Mouse (Mus musculus) liver, adult 2 months (tissue): ENCODE data around the gene Limd2. TPM values are rescaled to one million over a fixed set of nuclear protein-coding genes. Genes with fewer than 3 reads are reported as not detected.

Source experiments
- DNase-seq: peaks from one replicate; pipeline ENCODE4 v3.0.0-alpha.2; 2011; ENCODE audit warnings: low read depth, low spot score; ENCODE audit errors: extremely low read depth
- H3K27ac ChIP-seq: fragments of 200-500 bp; replicated peaks from 2 replicates; pipeline ENCODE4 v1.5.1; 2012; ENCODE audit warnings: low read depth, mild to moderate bottlenecking, control low read depth, inconsistent platforms, low read length; ENCODE audit not compliant: insufficient read depth
- H3K27me3 ChIP-seq: fragments of 200-500 bp; 2 replicates; pipeline ENCODE4 v1.6.1; 2012; ENCODE audit warnings: mild to moderate bottlenecking, moderate library complexity, low read length, inconsistent platforms; ENCODE audit not compliant: control insufficient read depth, insufficient read depth
- H3K36me3 ChIP-seq: fragments of 200-500 bp; 2 replicates; pipeline ENCODE4 v1.6.1; 2012; ENCODE audit warnings: low read length, inconsistent platforms; ENCODE audit not compliant: control insufficient read depth, insufficient read depth
- H3K4me1 ChIP-seq: fragments of 200-500 bp; 2 replicates; pipeline ENCODE4 v1.6.1; 2011; ENCODE audit warnings: low read length; ENCODE audit not compliant: control insufficient read depth, insufficient read depth
- H3K4me3 ChIP-seq: fragments of 200-500 bp; 2 replicates; pipeline ENCODE4 v1.5.1; 2011; ENCODE audit warnings: low read depth, mild to moderate bottlenecking, control low read depth, low read length, moderate library complexity; ENCODE audit not compliant: insufficient read depth
- H3K79me2 ChIP-seq: fragments of 200-500 bp; 2 replicates; pipeline ENCODE4 v1.6.1; 2012; ENCODE audit warnings: inconsistent platforms, mild to moderate bottlenecking, low read length, moderate library complexity; ENCODE audit not compliant: control insufficient read depth, insufficient read depth
- H3K9ac ChIP-seq: fragments of 200-500 bp; 2 replicates; pipeline ENCODE4 v1.6.1; 2012; ENCODE audit warnings: low read depth, mild to moderate bottlenecking, control low read depth, inconsistent platforms, low read length
- CTCF ChIP-seq: fragments of 200-500 bp; IDR thresholded peaks from 2 replicates; pipeline ENCODE4 v1.5.1; 2011; ENCODE audit warnings: low read depth, low read length, control low read depth
- POLR2A ChIP-seq: fragments of 200-500 bp; IDR thresholded peaks from 2 replicates; pipeline ENCODE4 v1.6.1; 2011; ENCODE audit warnings: low read length, control low read depth; ENCODE audit not compliant: insufficient read depth; ENCODE audit errors: extremely low read depth
- WGBS: fragments of 180-500 bp; shearing (Covaris S2); methylation state at CpG from one replicate; pipeline ENCODE4 v1.1.7; 2018; 5-methylcytosine and 5-hydroxymethylcytosine counted together
- polyA plus RNA-seq: library from polyadenylated mRNA; depleted of rRNA; stranded (reverse); fragments of >200 nt; gene quantifications from 2 replicates; pipeline ENCODE4 v1.2.3, GENCODE M21; 2012
- total RNA-seq: library from RNA; depleted of rRNA; stranded (reverse); fragments of >200 nt; gene quantifications from 2 replicates; pipeline ENCODE4 v1.2.3, GENCODE M21; 2014

Gene Limd2
- total and polyA plus RNA-seq, 2 experiments, result 9.4 to 26.3 TPM

GRCm38 (mm10) chr11:106159921-106160840 lies 479 bp downstream of the Limd2 start:
- WGBS, result 3% methylated on average over 97 of the region's 106 CpGs
- H3K79me2 ChIP-seq, result no peaks in the 10 kb centered on the region
- peak overlapping the region; percentile 16 for H3K27ac ChIP-seq
- peak overlapping the region; percentile 82 for H3K9ac ChIP-seq
- TF ChIP-seq CTCF (peak; percentile 40; the same call in 1 of the 2 replicates), POLR2A (peak; percentile 54; the same call in 1 of the 2 replicates)
- DNase-seq, result peak; percentile 28
- no peaks in the 10 kb centered on the region for H3K36me3 ChIP-seq
- no peaks in the 10 kb centered on the region for H3K27me3 ChIP-seq
- peak overlapping the region; percentile 66 for H3K4me3 ChIP-seq
- peaks cover 5% of the 10 kb centered on the region; the same call in 1 of the 2 replicates for H3K4me1 ChIP-seq

- Histone ChIP-seq H3K27ac (no peak overlapping the region; the same call in 1 of the 2 replicates), H3K9ac (peak overlapping the region; percentile 82), H3K36me3 (no peaks in the 10 kb centered on the region), H3K4me3 (peak overlapping the region; percentile 66), H3K27me3 (no peaks in the 10 kb centered on the region), H3K79me2 (no peaks in the 10 kb centered on the region), H3K4me1 (peaks cover 11% of the 10 kb centered on the region)
- TF ChIP-seq CTCF (no peak), POLR2A (no peak)
- DNase-seq, result peak; percentile 42
- 1% methylated on average over 14 of the region's 25 CpGs for WGBS
Observed at GRCm38 (mm10) chr11:106159216-106159920, 1.3 kb downstream of the Limd2 start.

GRCm38 (mm10) chr11:106158930-106159215 lies 1.8 kb downstream of the Limd2 start:
- H3K36me3 ChIP-seq, result no peaks in the 10 kb centered on the region
- no peaks in the 10 kb centered on the region for H3K27me3 ChIP-seq
- peak overlapping the region; percentile 37; the same call in 1 of the 2 replicates for H3K9ac ChIP-seq
- TF ChIP-seq CTCF, result no peak
- DNase-seq, result no peak
- H3K27ac ChIP-seq, result no peak overlapping the region
- H3K4me1 ChIP-seq, result peaks cover 16% of the 10 kb centered on the region
- H3K4me3 ChIP-seq, result peak overlapping the region; percentile 66
- 47% methylated on average over 9 of the region's 9 CpGs for WGBS
- H3K79me2 ChIP-seq, result no peaks in the 10 kb centered on the region

GRCm38 (mm10) chr11:106158081-106158929 lies 2.4 kb downstream of the Limd2 start:
- no peaks in the 10 kb centered on the region for H3K27me3 ChIP-seq
- H3K4me3 ChIP-seq, result peak overlapping the region; percentile 66; the same call in 1 of the 2 replicates
- H3K36me3 ChIP-seq, result no peaks in the 10 kb centered on the region
- DNase-seq, result no peak
- no peak overlapping the region for H3K27ac ChIP-seq
- no peak overlapping the region for H3K9ac ChIP-seq
- TF ChIP-seq CTCF, result peak; percentile 77
- TF ChIP-seq POLR2A, result no peak
- 73% methylated on average over 14 of the region's 14 CpGs for WGBS
- peaks cover 16% of the 10 kb centered on the region for H3K4me1 ChIP-seq
- no peaks in the 10 kb centered on the region for H3K79me2 ChIP-seq

GRCm38 (mm10) chr11:106157154-106157553 lies 3.5 kb downstream of the Limd2 start:
- TF ChIP-seq CTCF, result no peak
- no peak for TF ChIP-seq POLR2A
- DNase-seq, result no peak
- Histone ChIP-seq H3K4me3 (no peak overlapping the region), H3K79me2 (no peaks in the 10 kb centered on the region), H3K27me3 (no peaks in the 10 kb centered on the region), H3K4me1 (peaks cover 16% of the 10 kb centered on the region), H3K9ac (no peak overlapping the region), H3K27ac (no peak overlapping the region), H3K36me3 (peaks cover 2% of the 10 kb centered on the region; the same call in 1 of the 2 replicates)
- WGBS, result 73% methylated on average over 7 of the region's 7 CpGs
